Mouse (Mus musculus): ENCODE data around the gene Hnrnpl.

DNA sequence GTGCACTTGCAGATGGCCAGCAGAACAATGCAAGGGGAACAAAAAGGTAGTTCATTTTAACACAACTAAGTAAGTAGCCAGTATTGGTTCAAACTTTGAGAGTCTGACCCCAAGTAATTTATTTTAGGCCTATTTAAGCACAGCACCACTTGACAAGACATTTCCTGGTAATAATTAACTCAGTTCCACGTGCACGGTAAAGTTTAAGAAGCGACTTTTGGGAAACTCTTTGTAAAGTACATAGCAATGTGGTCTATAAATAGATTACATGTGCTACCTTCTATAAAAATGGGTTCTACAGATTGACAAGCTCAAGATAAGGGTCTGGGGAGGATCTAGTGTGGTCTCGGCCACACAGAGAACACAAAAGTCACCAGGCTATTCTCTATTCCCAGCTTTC is 4.6 kb upstream of the Hnrnpl start:
- TF ChIP-seq CTCF (IDR thresholded peaks at IDR 0.05; ENCODE audit: low read depth) = no peak
- TF ChIP-seq EP300 (IDR thresholded peaks at IDR 0.05; ENCODE audit: low read depth) = no peak
